Mouse (Mus musculus): ENCODE data around the gene Scaf11. TPM values are rescaled to one million over a fixed set of nuclear protein-coding genes. Genes with fewer than 3 reads are reported as not detected.

Gene Scaf11
- total and polyA plus RNA-seq, 2 experiments from 2014 or later: 37.6 to 40.1 TPM

DNA sequence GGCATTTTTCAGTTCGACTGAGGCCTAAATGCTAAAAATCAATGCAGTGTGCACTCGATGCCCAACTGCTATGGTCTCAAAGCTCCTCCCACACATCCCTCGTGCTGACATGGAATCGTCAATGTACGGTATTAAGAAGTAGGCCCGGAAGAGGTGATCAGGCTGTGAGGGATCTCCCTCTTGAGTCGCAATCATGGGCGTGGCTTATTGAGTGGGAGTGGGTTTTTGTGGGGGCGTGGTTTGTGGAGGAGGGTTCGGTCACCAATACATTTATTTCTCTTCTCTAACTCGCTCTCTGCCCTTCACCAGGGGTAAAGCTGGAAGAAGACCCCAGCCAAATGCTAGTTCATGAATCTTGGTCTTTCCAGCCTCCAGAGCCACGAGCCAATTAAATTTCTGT, 17.4 kb upstream of the Scaf11 start:
- Histone ChIP-seq H3K4me1 (ENCODE audit: insufficient read depth) (no peaks in the 10 kb centered on the region), H3K4me3 (ENCODE audit: low read depth, low read length) (no peak overlapping the region), H3K27me3 (ENCODE audit: insufficient read depth, low read length) (no peaks in the 10 kb centered on the region), H3K36me3 (ENCODE audit: insufficient read depth) (no peaks in the 10 kb centered on the region), H3K9me3 (ENCODE audit: low read length) (no peaks in the 10 kb centered on the region), H3K27ac (ENCODE audit: low read depth, low read length) (no peak overlapping the region), H3K4me2 (ENCODE audit: low read depth) (no peak overlapping the region), H3K9ac (no peak overlapping the region)
- TF ChIP-seq CTCF (IDR thresholded peaks at IDR 0.05; ENCODE audit: low read depth): no peak
- DNase-seq (no peak), ATAC-seq (no peak)
- 88% methylated on average over 12 of the region's 12 CpGs for WGBS

DNA sequence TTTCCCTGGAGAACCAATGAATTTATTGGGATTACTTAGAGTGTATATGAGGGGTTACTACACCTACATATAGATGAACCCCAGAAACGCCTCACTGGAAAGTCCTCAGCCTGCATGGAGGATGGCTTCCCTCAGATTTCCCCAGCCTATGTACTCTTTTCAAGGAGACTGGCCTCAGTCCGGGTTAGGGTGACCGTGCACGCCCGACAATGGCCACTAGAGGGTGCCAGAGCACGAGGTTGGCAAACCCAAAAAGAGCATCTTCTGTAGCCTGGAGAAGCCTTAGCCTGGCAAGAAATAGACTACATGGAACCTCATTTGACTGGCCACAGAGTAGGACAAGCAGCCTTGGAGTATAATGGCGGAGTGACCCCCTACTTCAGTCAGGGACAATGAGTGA, 15.7 kb upstream of the Scaf11 start:
- H3K9me3 ChIP-seq (ENCODE audit: low read length): no peaks in the 10 kb centered on the region
- DNase-seq (peak; percentile 77), ATAC-seq (peak; percentile 65; the same call in 1 of the 2 replicates)
- 9% methylated on average over 7 of the region's 7 CpGs for WGBS
- H3K27me3 ChIP-seq (ENCODE audit: insufficient read depth, low read length): no peaks in the 10 kb centered on the region
- TF ChIP-seq CTCF (IDR thresholded peaks at IDR 0.05; ENCODE audit: low read depth): peak; percentile 86
- H3K4me2 ChIP-seq (ENCODE audit: low read depth): no peak overlapping the region
- no peaks in the 10 kb centered on the region for H3K4me1 ChIP-seq (ENCODE audit: insufficient read depth)
- H3K36me3 ChIP-seq (ENCODE audit: insufficient read depth): no peaks in the 10 kb centered on the region
- H3K4me3 ChIP-seq (ENCODE audit: low read depth, low read length): no peak overlapping the region
- H3K9ac ChIP-seq: no peak overlapping the region
- no peak overlapping the region for H3K27ac ChIP-seq (ENCODE audit: low read depth, low read length)

DNA sequence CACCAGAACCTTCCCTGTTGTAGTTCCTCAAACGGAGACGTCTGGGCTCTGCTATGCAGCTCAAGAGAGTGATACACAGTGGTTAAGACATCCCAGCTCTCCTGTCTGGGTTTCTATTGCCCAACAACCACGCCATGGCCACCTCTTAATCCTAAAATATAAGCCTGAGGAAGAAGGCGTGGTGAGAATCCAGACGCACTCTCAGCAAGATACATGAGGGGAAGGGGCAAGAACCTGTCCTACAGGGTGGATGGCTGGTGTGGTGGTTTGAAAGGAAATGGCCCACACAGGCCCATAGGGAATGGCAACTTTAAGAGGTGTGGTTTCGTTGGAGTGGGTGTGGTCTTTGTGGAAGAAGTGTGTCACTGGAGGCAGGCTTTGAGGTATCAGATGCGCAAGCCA, 14.9 kb upstream of the Scaf11 start:
- Histone ChIP-seq H3K9ac (no peak overlapping the region), H3K4me3 (ENCODE audit: low read depth, low read length) (no peak overlapping the region), H3K36me3 (ENCODE audit: insufficient read depth) (no peaks in the 10 kb centered on the region), H3K4me2 (ENCODE audit: low read depth) (no peak overlapping the region), H3K27me3 (ENCODE audit: insufficient read depth, low read length) (no peaks in the 10 kb centered on the region), H3K27ac (ENCODE audit: low read depth, low read length) (no peak overlapping the region), H3K4me1 (ENCODE audit: insufficient read depth) (no peaks in the 10 kb centered on the region), H3K9me3 (ENCODE audit: low read length) (no peaks in the 10 kb centered on the region)
- 89% methylated on average over 7 of the region's 7 CpGs for WGBS
- no peak for DNase-seq
- ATAC-seq: no peak
- no peak for TF ChIP-seq CTCF (IDR thresholded peaks at IDR 0.05; ENCODE audit: low read depth)

- Histone ChIP-seq H3K27me3 (ENCODE audit: insufficient read depth, low read length) (no peaks in the 10 kb centered on the region), H3K4me3 (ENCODE audit: low read depth, low read length) (no peak overlapping the region), H3K4me2 (ENCODE audit: low read depth) (no peak overlapping the region), H3K9ac (no peak overlapping the region), H3K27ac (ENCODE audit: low read depth, low read length) (no peak overlapping the region), H3K9me3 (ENCODE audit: low read length) (no peaks in the 10 kb centered on the region), H3K36me3 (ENCODE audit: insufficient read depth) (no peaks in the 10 kb centered on the region), H3K4me1 (ENCODE audit: insufficient read depth) (no peaks in the 10 kb centered on the region)
- no peak for ATAC-seq
- no peak for TF ChIP-seq CTCF (IDR thresholded peaks at IDR 0.05; ENCODE audit: low read depth)
- 81% methylated on average over 20 of the region's 20 CpGs for WGBS
- no peak for DNase-seq
Observed at GRCm38 (mm10) chr15:96474325-96474955, 13.8 kb upstream of the Scaf11 start.

GRCm38 (mm10) chr15:96473920-96474319, 13.3 kb upstream of the Scaf11 start:
- no peaks in the 10 kb centered on the region for H3K36me3 ChIP-seq (ENCODE audit: insufficient read depth)

DNA sequence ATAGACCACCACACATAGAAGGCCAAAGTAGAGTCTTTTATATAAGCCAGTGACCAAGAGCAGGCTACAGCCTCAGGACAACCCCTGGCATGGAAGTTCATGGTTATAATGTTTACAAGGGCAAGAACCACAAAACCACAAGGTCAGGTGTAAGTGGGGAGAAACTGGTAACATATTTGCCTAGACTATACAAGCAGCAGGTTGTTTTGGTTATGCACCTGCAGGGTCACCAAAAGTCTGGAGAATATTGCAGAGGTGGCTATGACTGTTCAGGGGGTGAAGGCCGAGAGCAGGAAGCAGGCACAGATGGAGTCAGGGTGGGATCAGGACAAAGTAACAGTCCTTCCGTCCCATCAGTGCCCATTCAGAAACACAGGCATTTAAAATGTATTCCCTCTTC, 7.7 kb upstream of the Scaf11 start:
- Histone ChIP-seq H3K4me1 (ENCODE audit: insufficient read depth) (no peaks in the 10 kb centered on the region), H3K36me3 (ENCODE audit: insufficient read depth) (no peaks in the 10 kb centered on the region), H3K9ac (no peak overlapping the region), H3K27ac (ENCODE audit: low read depth, low read length) (no peak overlapping the region), H3K9me3 (ENCODE audit: low read length) (no peaks in the 10 kb centered on the region), H3K4me2 (ENCODE audit: low read depth) (no peak overlapping the region), H3K27me3 (ENCODE audit: insufficient read depth, low read length) (no peaks in the 10 kb centered on the region), H3K4me3 (ENCODE audit: low read depth, low read length) (no peak overlapping the region)
- no peak for TF ChIP-seq CTCF (IDR thresholded peaks at IDR 0.05; ENCODE audit: low read depth)
- ATAC-seq (no peak), DNase-seq (no peak)
- WGBS: 86% methylated on average over 2 of the region's 2 CpGs

More at GRCm38 (mm10) chr15:96473920-96474319, 13.3 kb upstream of the Scaf11 start:
- H3K9me3 ChIP-seq (ENCODE audit: low read length): no peaks in the 10 kb centered on the region
- no peak for DNase-seq
- TF ChIP-seq CTCF (IDR thresholded peaks at IDR 0.05; ENCODE audit: low read depth): no peak
- no peak for ATAC-seq
- no peak overlapping the region for H3K9ac ChIP-seq
- H3K4me3 ChIP-seq (ENCODE audit: low read depth, low read length): no peak overlapping the region
- H3K4me1 ChIP-seq (ENCODE audit: insufficient read depth): no peaks in the 10 kb centered on the region
- H3K27ac ChIP-seq (ENCODE audit: low read depth, low read length): no peak overlapping the region
- no peak overlapping the region for H3K4me2 ChIP-seq (ENCODE audit: low read depth)
- no peaks in the 10 kb centered on the region for H3K27me3 ChIP-seq (ENCODE audit: insufficient read depth, low read length)
- 95% methylated on average over 15 of the region's 15 CpGs for WGBS

DNA sequence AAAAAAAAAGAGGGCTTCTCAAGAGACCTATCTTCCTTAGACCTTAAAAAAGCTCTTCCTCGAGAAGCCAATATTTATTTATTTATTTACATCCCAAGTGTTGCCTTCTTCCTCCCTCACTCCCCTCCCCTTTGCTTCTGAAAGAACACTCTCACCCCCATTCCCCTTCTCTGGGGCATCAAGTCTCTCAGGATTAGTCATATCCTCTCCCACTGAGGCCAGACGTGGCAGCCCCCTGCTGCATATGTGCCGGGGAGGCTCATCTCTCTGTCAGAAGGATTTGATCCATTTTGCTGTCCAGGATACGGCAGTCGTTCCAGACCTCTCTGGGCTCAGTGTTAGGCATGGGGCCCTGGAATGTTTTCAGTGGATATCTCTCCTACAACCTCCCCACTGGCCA, 7.2 kb upstream of the Scaf11 start:
- no peak overlapping the region for H3K4me3 ChIP-seq (ENCODE audit: low read depth, low read length)
- no peak for TF ChIP-seq CTCF (IDR thresholded peaks at IDR 0.05; ENCODE audit: low read depth)
- H3K4me2 ChIP-seq (ENCODE audit: low read depth): no peak overlapping the region
- H3K4me1 ChIP-seq (ENCODE audit: insufficient read depth): no peaks in the 10 kb centered on the region
- ATAC-seq: no peak
- no peaks in the 10 kb centered on the region for H3K36me3 ChIP-seq (ENCODE audit: insufficient read depth)
- no peak overlapping the region for H3K27ac ChIP-seq (ENCODE audit: low read depth, low read length)
- no peak for DNase-seq
- H3K27me3 ChIP-seq (ENCODE audit: insufficient read depth, low read length): no peaks in the 10 kb centered on the region
- WGBS: 81% methylated on average over 5 of the region's 5 CpGs
- H3K9me3 ChIP-seq (ENCODE audit: low read length): no peaks in the 10 kb centered on the region
- H3K9ac ChIP-seq: no peak overlapping the region

All from forebrain, postnatal 0 days (tissue).